Mouse (Mus musculus): Measurements from ENCODE around the gene Ovol2.

DNA sequence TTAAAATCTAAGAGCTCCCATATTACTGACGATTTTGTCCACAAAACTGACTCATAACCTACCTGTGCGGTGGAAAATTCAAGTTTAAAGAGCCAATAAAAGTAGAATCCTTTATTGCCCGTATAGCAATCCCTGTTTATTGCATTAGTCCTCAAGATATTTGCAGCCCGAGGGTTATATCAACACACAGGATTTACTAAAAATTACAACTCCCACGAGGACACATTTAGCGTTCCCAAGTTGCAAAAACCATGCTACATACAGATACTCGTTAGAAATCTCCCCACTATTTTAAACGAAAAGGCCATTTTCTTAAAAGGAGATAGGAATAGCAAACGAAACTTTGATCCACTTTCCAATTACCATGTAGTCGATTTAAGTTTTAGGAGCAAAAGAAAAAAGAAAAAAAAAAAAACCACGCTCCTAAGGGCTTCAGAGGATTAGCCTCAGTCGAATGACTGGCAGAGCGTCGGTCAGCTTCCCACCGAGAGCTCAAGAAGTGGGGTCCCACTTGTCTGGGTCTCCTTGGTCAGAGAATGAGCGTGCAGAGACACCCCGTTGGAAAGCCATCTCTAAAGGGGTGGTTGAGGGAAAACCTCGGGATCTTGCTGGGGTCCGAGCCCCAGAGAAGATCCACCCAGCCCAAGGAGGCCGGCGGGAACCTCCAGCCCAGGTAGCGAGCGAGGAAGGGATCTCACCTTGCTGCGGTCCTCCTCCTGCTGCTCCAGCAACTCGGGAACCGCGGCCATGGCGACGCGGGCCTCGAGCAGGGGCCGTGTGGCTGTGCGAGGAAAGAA lies 62.1 kb downstream of the Ovol2 start:
- TF ChIP-seq CTCF (IDR thresholded peaks at IDR 0.05; ENCODE audit: low read depth, low read length) = no peak
- TF ChIP-seq GATA1 (IDR thresholded peaks at IDR 0.05; ENCODE audit: borderline replicate concordance, low read length) = no peak
- no peak for TF ChIP-seq POLR2AphosphoS5 (IDR thresholded peaks at IDR 0.05; ENCODE audit: insufficient replicate concordance, low read depth, low read length)
- no peak for TF ChIP-seq TAL1 (conservative IDR thresholded peaks at IDR 0.05; ENCODE audit: low read depth, low read length)
